Mouse (Mus musculus): ENCODE data around the gene Tnfrsf13c. TPM values are rescaled to one million over a fixed set of nuclear protein-coding genes. Genes with fewer than 3 reads are reported as not detected.
A peak's percentile ranks its signal among the peaks of the same experiment; 100 is the strongest.

Gene Tnfrsf13c
- polyA plus RNA-seq, 1 experiment from 2014 or later, result not detected

GRCm38 (mm10) chr15:82199546-82199945 is 24.6 kb downstream of the Tnfrsf13c start:
- no peaks in the 10 kb centered on the region for H3K27me3 ChIP-seq (ENCODE audit: control insufficient read depth, insufficient read depth, low read length)
- no peaks in the 10 kb centered on the region for H3K9me3 ChIP-seq (ENCODE audit: control insufficient read depth, low read length)
- H3K27ac ChIP-seq (replicated peaks; ENCODE audit: low read depth, low read length), result no peak overlapping the region
- WGBS, result 91% methylated on average over 12 of the region's 12 CpGs
- no peak for ATAC-seq (ENCODE audit: low FRiP score, low TSS enrichment)
- DNase-seq, result no peak
- peaks cover 97% of the 10 kb centered on the region for H3K36me3 ChIP-seq (ENCODE audit: control insufficient read depth, insufficient read depth, low read length)
- no peak overlapping the region for H3K4me3 ChIP-seq (replicated peaks; ENCODE audit: low read depth, low read length)
- no peaks in the 10 kb centered on the region for H3K4me1 ChIP-seq (ENCODE audit: control insufficient read depth, insufficient read depth, low read length)
- H3K4me2 ChIP-seq (ENCODE audit: low read length), result no peak overlapping the region
- no peak overlapping the region for H3K9ac ChIP-seq (replicated peaks; ENCODE audit: low read length)

- WGBS, result 95% methylated on average over 7 of the region's 7 CpGs
- Histone ChIP-seq H3K4me1 (ENCODE audit: control insufficient read depth, insufficient read depth, low read length) (no peaks in the 10 kb centered on the region), H3K9me3 (ENCODE audit: control insufficient read depth, low read length) (no peaks in the 10 kb centered on the region), H3K9ac (replicated peaks; ENCODE audit: low read length) (no peak overlapping the region), H3K27me3 (ENCODE audit: control insufficient read depth, insufficient read depth, low read length) (no peaks in the 10 kb centered on the region), H3K36me3 (ENCODE audit: control insufficient read depth, insufficient read depth, low read length) (peaks cover 97% of the 10 kb centered on the region), H3K4me2 (ENCODE audit: low read length) (no peak overlapping the region), H3K27ac (replicated peaks; ENCODE audit: low read depth, low read length) (no peak overlapping the region), H3K4me3 (replicated peaks; ENCODE audit: low read depth, low read length) (no peak overlapping the region)
- no peak for ATAC-seq (ENCODE audit: low FRiP score, low TSS enrichment)
- DNase-seq, result no peak
Observed at GRCm38 (mm10) chr15:82198342-82198741, 25.8 kb downstream of the Tnfrsf13c start.

GRCm38 (mm10) chr15:82197937-82198336 is 26.2 kb downstream of the Tnfrsf13c start:
- H3K9ac ChIP-seq (replicated peaks; ENCODE audit: low read length), result no peak overlapping the region
- no peaks in the 10 kb centered on the region for H3K4me1 ChIP-seq (ENCODE audit: control insufficient read depth, insufficient read depth, low read length)
- ATAC-seq (ENCODE audit: low FRiP score, low TSS enrichment) (no peak), DNase-seq (no peak)
- no peaks in the 10 kb centered on the region for H3K27me3 ChIP-seq (ENCODE audit: control insufficient read depth, insufficient read depth, low read length)
- 93% methylated on average over 11 of the region's 11 CpGs for WGBS
- no peak overlapping the region for H3K4me3 ChIP-seq (replicated peaks; ENCODE audit: low read depth, low read length)
- H3K36me3 ChIP-seq (ENCODE audit: control insufficient read depth, insufficient read depth, low read length), result peaks cover 97% of the 10 kb centered on the region
- H3K9me3 ChIP-seq (ENCODE audit: control insufficient read depth, low read length), result no peaks in the 10 kb centered on the region
- no peak overlapping the region for H3K4me2 ChIP-seq (ENCODE audit: low read length)
- H3K27ac ChIP-seq (replicated peaks; ENCODE audit: low read depth, low read length), result no peak overlapping the region

GRCm38 (mm10) chr15:82197246-82197750 is 26.9 kb downstream of the Tnfrsf13c start:
- Histone ChIP-seq H3K36me3 (ENCODE audit: control insufficient read depth, insufficient read depth, low read length) (peaks cover 98% of the 10 kb centered on the region), H3K9me3 (ENCODE audit: control insufficient read depth, low read length) (no peaks in the 10 kb centered on the region), H3K27me3 (ENCODE audit: control insufficient read depth, insufficient read depth, low read length) (no peaks in the 10 kb centered on the region), H3K27ac (replicated peaks; ENCODE audit: low read depth, low read length) (no peak overlapping the region), H3K9ac (replicated peaks; ENCODE audit: low read length) (no peak overlapping the region), H3K4me2 (ENCODE audit: low read length) (no peak overlapping the region), H3K4me1 (ENCODE audit: control insufficient read depth, insufficient read depth, low read length) (no peaks in the 10 kb centered on the region), H3K4me3 (replicated peaks; ENCODE audit: low read depth, low read length) (no peak overlapping the region)
- WGBS, result 93% methylated on average over 10 of the region's 10 CpGs
- DNase-seq (no peak), ATAC-seq (ENCODE audit: low FRiP score, low TSS enrichment) (no peak)

- no peak overlapping the region for H3K27ac ChIP-seq (replicated peaks; ENCODE audit: low read depth, low read length)
- DNase-seq (no peak), ATAC-seq (ENCODE audit: low FRiP score, low TSS enrichment) (no peak)
- no peaks in the 10 kb centered on the region for H3K9me3 ChIP-seq (ENCODE audit: control insufficient read depth, low read length)
- H3K4me1 ChIP-seq (ENCODE audit: control insufficient read depth, insufficient read depth, low read length), result no peaks in the 10 kb centered on the region
- no peak overlapping the region for H3K4me3 ChIP-seq (replicated peaks; ENCODE audit: low read depth, low read length)
- WGBS, result 85% methylated on average over 12 of the region's 12 CpGs
- H3K27me3 ChIP-seq (ENCODE audit: control insufficient read depth, insufficient read depth, low read length), result no peaks in the 10 kb centered on the region
- no peak overlapping the region for H3K4me2 ChIP-seq (ENCODE audit: low read length)
- H3K36me3 ChIP-seq (ENCODE audit: control insufficient read depth, insufficient read depth, low read length), result peaks cover 98% of the 10 kb centered on the region
- no peak overlapping the region for H3K9ac ChIP-seq (replicated peaks; ENCODE audit: low read length)
Observed at GRCm38 (mm10) chr15:82196300-82196699, 27.9 kb downstream of the Tnfrsf13c start.

- H3K27me3 ChIP-seq (ENCODE audit: control insufficient read depth, insufficient read depth, low read length), result no peaks in the 10 kb centered on the region
- DNase-seq, result no peak
- WGBS, result 76% methylated on average over 8 of the region's 8 CpGs
- ATAC-seq (ENCODE audit: low FRiP score, low TSS enrichment), result no peak
- no peak overlapping the region for H3K4me2 ChIP-seq (ENCODE audit: low read length)
- H3K4me1 ChIP-seq (ENCODE audit: control insufficient read depth, insufficient read depth, low read length), result no peaks in the 10 kb centered on the region
- H3K4me3 ChIP-seq (replicated peaks; ENCODE audit: low read depth, low read length), result no peak overlapping the region
- H3K36me3 ChIP-seq (ENCODE audit: control insufficient read depth, insufficient read depth, low read length), result peaks cover 98% of the 10 kb centered on the region
- H3K9me3 ChIP-seq (ENCODE audit: control insufficient read depth, low read length), result no peaks in the 10 kb centered on the region
- H3K27ac ChIP-seq (replicated peaks; ENCODE audit: low read depth, low read length), result no peak overlapping the region
- H3K9ac ChIP-seq (replicated peaks; ENCODE audit: low read length), result no peak overlapping the region
Observed at GRCm38 (mm10) chr15:82192617-82193016, 31.6 kb downstream of the Tnfrsf13c start.

GRCm38 (mm10) chr15:82188481-82189240 is 35.5 kb downstream of the Tnfrsf13c start:
- ATAC-seq (ENCODE audit: low FRiP score, low TSS enrichment), result no peak
- Histone ChIP-seq H3K4me1 (ENCODE audit: control insufficient read depth, insufficient read depth, low read length) (no peaks in the 10 kb centered on the region), H3K9ac (replicated peaks; ENCODE audit: low read length) (no peak overlapping the region), H3K27me3 (ENCODE audit: control insufficient read depth, insufficient read depth, low read length) (no peaks in the 10 kb centered on the region), H3K4me3 (replicated peaks; ENCODE audit: low read depth, low read length) (no peak overlapping the region), H3K9me3 (ENCODE audit: control insufficient read depth, low read length) (no peaks in the 10 kb centered on the region), H3K27ac (replicated peaks; ENCODE audit: low read depth, low read length) (no peak overlapping the region), H3K4me2 (ENCODE audit: low read length) (no peak overlapping the region), H3K36me3 (ENCODE audit: control insufficient read depth, insufficient read depth, low read length) (peaks cover 99% of the 10 kb centered on the region)
- DNase-seq, result peak; percentile 57
- 97% methylated on average over 10 of the region's 10 CpGs for WGBS

GRCm38 (mm10) chr15:82187924-82188323 is 36.2 kb downstream of the Tnfrsf13c start:
- no peak overlapping the region for H3K27ac ChIP-seq (replicated peaks; ENCODE audit: low read depth, low read length)
- ATAC-seq (ENCODE audit: low FRiP score, low TSS enrichment) (no peak), DNase-seq (no peak)
- H3K36me3 ChIP-seq (ENCODE audit: control insufficient read depth, insufficient read depth, low read length), result peaks cover 99% of the 10 kb centered on the region
- 91% methylated on average over 1 of the region's 1 CpGs for WGBS
- H3K27me3 ChIP-seq (ENCODE audit: control insufficient read depth, insufficient read depth, low read length), result no peaks in the 10 kb centered on the region
- no peak overlapping the region for H3K4me2 ChIP-seq (ENCODE audit: low read length)
- no peaks in the 10 kb centered on the region for H3K4me1 ChIP-seq (ENCODE audit: control insufficient read depth, insufficient read depth, low read length)
- H3K9me3 ChIP-seq (ENCODE audit: control insufficient read depth, low read length), result no peaks in the 10 kb centered on the region
- H3K9ac ChIP-seq (replicated peaks; ENCODE audit: low read length), result no peak overlapping the region
- H3K4me3 ChIP-seq (replicated peaks; ENCODE audit: low read depth, low read length), result no peak overlapping the region

GRCm38 (mm10) chr15:82187401-82187800 is 36.8 kb downstream of the Tnfrsf13c start:
- Histone ChIP-seq H3K36me3 (ENCODE audit: control insufficient read depth, insufficient read depth, low read length) (peaks cover 99% of the 10 kb centered on the region), H3K9me3 (ENCODE audit: control insufficient read depth, low read length) (no peaks in the 10 kb centered on the region), H3K27me3 (ENCODE audit: control insufficient read depth, insufficient read depth, low read length) (no peaks in the 10 kb centered on the region), H3K4me1 (ENCODE audit: control insufficient read depth, insufficient read depth, low read length) (no peaks in the 10 kb centered on the region), H3K4me3 (replicated peaks; ENCODE audit: low read depth, low read length) (no peak overlapping the region), H3K4me2 (ENCODE audit: low read length) (no peak overlapping the region), H3K9ac (replicated peaks; ENCODE audit: low read length) (no peak overlapping the region), H3K27ac (replicated peaks; ENCODE audit: low read depth, low read length) (no peak overlapping the region)
- ATAC-seq (ENCODE audit: low FRiP score, low TSS enrichment) (no peak), DNase-seq (no peak)
- WGBS, result 93% methylated on average over 4 of the region's 4 CpGs
